Mouse (Mus musculus): ENCODE results near the gene Eif2d. TPM values are rescaled to one million over a fixed set of nuclear protein-coding genes. Genes with fewer than 3 reads are reported as not detected.
A peak's percentile ranks its signal among the peaks of the same experiment; 100 is the strongest.

The Eif2d gene
- polyA plus RNA-seq, 1 experiment, result 32.6 TPM

DNA sequence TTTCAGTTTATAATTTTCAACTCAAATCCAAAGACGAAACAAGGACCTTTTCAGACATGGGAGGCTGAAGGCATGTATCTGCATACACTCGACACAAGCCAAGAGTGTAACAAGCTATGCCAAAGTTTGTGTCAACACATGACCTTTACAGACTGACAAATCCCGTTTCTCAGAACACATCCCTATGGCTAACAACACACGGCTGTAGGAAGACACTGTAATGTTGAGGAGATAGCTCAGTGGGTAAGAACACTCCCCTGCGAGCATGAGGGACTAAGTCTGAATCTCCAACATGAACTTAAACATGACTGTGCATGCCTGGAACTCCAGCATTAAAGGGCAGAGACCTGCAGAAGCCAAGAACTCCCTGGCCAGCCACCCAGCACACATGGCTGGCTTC lies 53.4 kb downstream of the Eif2d start:
- Histone ChIP-seq H3K36me3 (ENCODE audit: control insufficient read depth, insufficient read depth) (no peaks in the 10 kb centered on the region), H3K4me3 (no peak overlapping the region), H3K4me2 (ENCODE audit: low read depth) (no peak overlapping the region), H3K79me2 (ENCODE audit: control insufficient read depth, insufficient read depth) (no peaks in the 10 kb centered on the region), H3ac (ENCODE audit: control insufficient read depth, insufficient read length) (no peak overlapping the region), H3K27me3 (ENCODE audit: control insufficient read depth, insufficient read depth, insufficient read length) (no peaks in the 10 kb centered on the region)
- no peak for TF ChIP-seq TCF12 (IDR thresholded peaks at IDR 0.05; ENCODE audit: insufficient read depth, poor library complexity, severe bottlenecking)
- no peak for TF ChIP-seq REST (IDR thresholded peaks at IDR 0.05; ENCODE audit: insufficient read depth, insufficient read length)
- no peak for TF ChIP-seq MAX (IDR thresholded peaks at IDR 0.05; ENCODE audit: low read depth)
- TF ChIP-seq MYOG (IDR thresholded peaks at IDR 0.05; ENCODE audit: control insufficient read depth in 1 of 3, insufficient read depth in 1 of 3, insufficient read length in 2 of 3, low read depth in 2 of 3), result no peak
- no peak for TF ChIP-seq TCF3 (IDR thresholded peaks at IDR 0.05; ENCODE audit: insufficient read length, low read depth)
- no peak for TF ChIP-seq MYOD1 (IDR thresholded peaks at IDR 0.05; ENCODE audit: control insufficient read depth in 1 of 3, insufficient read length in 2 of 3, low read depth in 2 of 3)
- no peak for TF ChIP-seq POLR2AphosphoS2 (IDR thresholded peaks at IDR 0.05; ENCODE audit: insufficient read length, low read depth)
- no peak for TF ChIP-seq SRF (IDR thresholded peaks at IDR 0.05; ENCODE audit: control insufficient read depth, insufficient read length, low read depth)

DNA sequence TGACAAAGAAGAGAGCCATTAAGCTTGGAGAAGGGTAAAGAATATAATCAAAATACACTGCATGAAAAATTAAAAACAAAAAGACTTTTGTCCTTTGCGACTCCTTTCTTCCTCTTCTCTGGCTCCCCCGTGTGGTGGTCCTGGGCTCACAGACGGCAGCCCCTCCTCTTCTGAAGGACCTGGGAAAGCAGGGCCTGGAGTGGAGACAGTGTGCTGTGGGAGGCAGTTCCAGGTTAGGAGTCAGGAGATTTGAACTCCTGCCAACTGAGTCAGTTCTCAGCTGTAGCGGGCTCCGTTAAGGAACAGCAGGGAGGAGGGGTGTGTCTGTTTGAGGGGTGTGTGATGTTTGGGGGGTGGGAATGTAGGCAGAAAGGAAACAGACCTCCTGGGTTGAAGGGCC lies 54.5 kb downstream of the Eif2d start:
- Histone ChIP-seq H3K79me2 (ENCODE audit: control insufficient read depth, insufficient read depth) (no peaks in the 10 kb centered on the region), H3K36me3 (ENCODE audit: control insufficient read depth, insufficient read depth) (no peaks in the 10 kb centered on the region), H3K4me3 (no peak overlapping the region), H3K4me2 (ENCODE audit: low read depth) (no peak overlapping the region), H3ac (ENCODE audit: control insufficient read depth, insufficient read length) (no peak overlapping the region), H3K27me3 (ENCODE audit: control insufficient read depth, insufficient read depth, insufficient read length) (no peaks in the 10 kb centered on the region)
- no peak for TF ChIP-seq CEBPB (IDR thresholded peaks at IDR 0.05; ENCODE audit: insufficient read depth, poor library complexity, severe bottlenecking)
- TF ChIP-seq MYOG (IDR thresholded peaks at IDR 0.05; ENCODE audit: control insufficient read depth in 1 of 3, insufficient read depth in 1 of 3, insufficient read length in 2 of 3, low read depth in 2 of 3), result no peak
- TF ChIP-seq MAX (IDR thresholded peaks at IDR 0.05; ENCODE audit: low read depth), result no peak
- TF ChIP-seq TCF3 (IDR thresholded peaks at IDR 0.05; ENCODE audit: insufficient read length, low read depth), result no peak
- no peak for TF ChIP-seq MYOD1 (IDR thresholded peaks at IDR 0.05; ENCODE audit: control insufficient read depth in 1 of 3, insufficient read length in 2 of 3, low read depth in 2 of 3)
- TF ChIP-seq USF1 (IDR thresholded peaks at IDR 0.05; ENCODE audit: low read depth), result no peak
- TF ChIP-seq SRF (IDR thresholded peaks at IDR 0.05; ENCODE audit: control insufficient read depth, insufficient read length, low read depth), result no peak
- no peak for TF ChIP-seq REST (IDR thresholded peaks at IDR 0.05; ENCODE audit: insufficient read depth, insufficient read length)
- no peak for TF ChIP-seq TCF12 (IDR thresholded peaks at IDR 0.05; ENCODE audit: insufficient read depth, poor library complexity, severe bottlenecking)
- no peak for TF ChIP-seq POLR2A (IDR thresholded peaks at IDR 0.05; ENCODE audit: insufficient read length, low read depth)

DNA sequence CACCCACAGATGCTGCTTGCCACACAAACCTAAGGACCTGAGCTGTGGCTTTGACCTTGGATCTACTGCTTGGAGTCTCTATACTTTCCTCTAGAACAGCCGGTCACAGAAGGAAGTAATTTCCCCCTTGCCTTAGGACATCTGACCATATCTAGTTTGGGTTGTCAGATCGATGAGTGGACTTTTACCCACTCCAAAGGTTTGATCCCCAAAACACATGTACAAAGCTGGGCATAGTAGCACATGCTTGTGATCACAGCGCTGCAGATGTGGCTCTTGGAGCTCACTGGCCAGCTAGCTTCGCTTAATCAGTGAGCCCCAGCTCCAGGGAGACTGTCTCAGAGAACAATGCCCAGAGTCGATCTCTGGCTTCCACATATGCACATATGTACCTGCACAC lies 55.1 kb downstream of the Eif2d start:
- TF ChIP-seq MAX (IDR thresholded peaks at IDR 0.05; ENCODE audit: low read depth) (no peak), REST (IDR thresholded peaks at IDR 0.05; ENCODE audit: insufficient read depth, insufficient read length) (no peak), TCF12 (IDR thresholded peaks at IDR 0.05; ENCODE audit: insufficient read depth, poor library complexity, severe bottlenecking) (no peak), POLR2AphosphoS2 (IDR thresholded peaks at IDR 0.05; ENCODE audit: insufficient read length, low read depth) (no peak), CEBPB (IDR thresholded peaks at IDR 0.05; ENCODE audit: insufficient read depth, poor library complexity, severe bottlenecking) (no peak), MYOG (IDR thresholded peaks at IDR 0.05; ENCODE audit: control insufficient read depth in 1 of 3, insufficient read depth in 1 of 3, insufficient read length in 2 of 3, low read depth in 2 of 3) (no peak), MYOD1 (IDR thresholded peaks at IDR 0.05; ENCODE audit: control insufficient read depth in 1 of 3, insufficient read length in 2 of 3, low read depth in 2 of 3) (no peak), USF1 (IDR thresholded peaks at IDR 0.05; ENCODE audit: low read depth) (no peak), E2F4 (IDR thresholded peaks at IDR 0.05; ENCODE audit: insufficient read depth) (no peak), TCF3 (IDR thresholded peaks at IDR 0.05; ENCODE audit: insufficient read length, low read depth) (no peak), SRF (IDR thresholded peaks at IDR 0.05; ENCODE audit: control insufficient read depth, insufficient read length, low read depth) (no peak), POLR2A (IDR thresholded peaks at IDR 0.05; ENCODE audit: insufficient read length, low read depth) (no peak)
- Histone ChIP-seq H3K79me2 (ENCODE audit: control insufficient read depth, insufficient read depth) (no peaks in the 10 kb centered on the region), H3K27me3 (ENCODE audit: control insufficient read depth, insufficient read depth, insufficient read length) (no peaks in the 10 kb centered on the region), H3K4me2 (ENCODE audit: low read depth) (no peak overlapping the region), H3ac (ENCODE audit: control insufficient read depth, insufficient read length) (no peak overlapping the region), H3K4me3 (no peak overlapping the region), H3K36me3 (ENCODE audit: control insufficient read depth, insufficient read depth) (no peaks in the 10 kb centered on the region)

DNA sequence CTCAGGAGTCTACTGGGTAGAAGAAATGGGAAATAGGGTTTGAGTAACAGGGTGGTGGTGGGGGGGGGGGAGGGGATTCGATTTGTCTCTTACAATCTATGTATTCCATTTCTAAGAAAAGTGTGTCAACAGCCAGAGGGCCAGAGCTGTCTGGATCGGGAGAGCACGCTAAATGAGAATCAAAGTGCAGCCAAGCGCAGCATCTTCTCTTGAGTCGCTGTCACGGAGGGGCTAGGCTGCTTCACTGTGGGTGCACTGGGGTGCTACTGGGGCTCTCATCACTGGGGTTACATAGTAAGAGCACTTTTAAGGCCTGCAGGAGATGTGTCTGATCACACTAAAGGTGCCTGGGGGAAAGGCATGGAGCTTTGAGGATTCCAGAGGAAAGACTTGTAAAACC lies 55.8 kb downstream of the Eif2d start:
- Histone ChIP-seq H3K36me3 (ENCODE audit: control insufficient read depth, insufficient read depth) (no peaks in the 10 kb centered on the region), H3ac (ENCODE audit: control insufficient read depth, insufficient read length) (no peak overlapping the region), H3K4me2 (ENCODE audit: low read depth) (no peak overlapping the region), H3K4me3 (no peak overlapping the region), H3K79me2 (ENCODE audit: control insufficient read depth, insufficient read depth) (no peaks in the 10 kb centered on the region), H3K27me3 (ENCODE audit: control insufficient read depth, insufficient read depth, insufficient read length) (no peaks in the 10 kb centered on the region)
- TF ChIP-seq POLR2A (IDR thresholded peaks at IDR 0.05; ENCODE audit: insufficient read length, low read depth) (no peak), CEBPB (IDR thresholded peaks at IDR 0.05; ENCODE audit: insufficient read depth, poor library complexity, severe bottlenecking) (no peak), TCF12 (IDR thresholded peaks at IDR 0.05; ENCODE audit: insufficient read depth, poor library complexity, severe bottlenecking) (no peak), E2F4 (IDR thresholded peaks at IDR 0.05; ENCODE audit: insufficient read depth) (no peak), MAX (IDR thresholded peaks at IDR 0.05; ENCODE audit: low read depth) (no peak), MYOD1 (IDR thresholded peaks at IDR 0.05; ENCODE audit: control insufficient read depth in 1 of 3, insufficient read length in 2 of 3, low read depth in 2 of 3) (no peak)

DNA sequence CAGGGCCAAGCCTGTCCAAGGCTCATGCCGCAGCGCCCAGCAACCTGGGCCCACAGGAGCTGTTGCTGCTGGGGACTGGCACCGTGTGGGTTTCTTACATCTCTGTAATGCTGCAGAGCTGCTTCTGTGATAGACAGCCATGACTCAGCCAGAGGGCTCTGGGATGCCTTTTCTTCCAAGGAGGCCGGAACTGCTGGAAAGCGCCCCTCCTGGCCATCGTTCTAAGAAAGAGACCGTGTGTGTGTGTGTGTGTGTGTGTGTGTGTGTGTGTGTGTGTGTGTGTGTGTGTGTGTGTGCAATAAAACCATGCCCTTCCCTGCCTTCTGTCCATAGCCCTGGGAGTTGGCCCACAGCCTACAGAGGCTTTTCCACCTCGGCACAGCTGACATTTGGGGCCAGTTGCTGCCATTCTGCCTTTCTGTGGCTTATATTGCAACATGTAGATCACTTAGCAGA lies 57.0 kb downstream of the Eif2d start:
- no peaks in the 10 kb centered on the region for H3K79me2 ChIP-seq (ENCODE audit: control insufficient read depth, insufficient read depth)
- H3K36me3 ChIP-seq (ENCODE audit: control insufficient read depth, insufficient read depth), result no peaks in the 10 kb centered on the region
- peak; percentile 31; the same call in 1 of the 2 replicates for TF ChIP-seq CEBPB (IDR thresholded peaks at IDR 0.05; ENCODE audit: insufficient read depth, poor library complexity, severe bottlenecking)
- no peak for TF ChIP-seq POLR2A (IDR thresholded peaks at IDR 0.05; ENCODE audit: insufficient read length, low read depth)
- TF ChIP-seq SRF (IDR thresholded peaks at IDR 0.05; ENCODE audit: control insufficient read depth, insufficient read length, low read depth), result no peak
- TF ChIP-seq REST (IDR thresholded peaks at IDR 0.05; ENCODE audit: insufficient read depth, insufficient read length), result no peak
- TF ChIP-seq TCF12 (IDR thresholded peaks at IDR 0.05; ENCODE audit: insufficient read depth, poor library complexity, severe bottlenecking), result no peak
- TF ChIP-seq TCF3 (IDR thresholded peaks at IDR 0.05; ENCODE audit: insufficient read length, low read depth), result no peak
- TF ChIP-seq MAX (IDR thresholded peaks at IDR 0.05; ENCODE audit: low read depth), result no peak
- no peak for TF ChIP-seq POLR2AphosphoS2 (IDR thresholded peaks at IDR 0.05; ENCODE audit: insufficient read length, low read depth)
- TF ChIP-seq E2F4 (IDR thresholded peaks at IDR 0.05; ENCODE audit: insufficient read depth), result no peak
- TF ChIP-seq MYOD1 (IDR thresholded peaks at IDR 0.05; ENCODE audit: control insufficient read depth in 1 of 3, insufficient read length in 2 of 3, low read depth in 2 of 3), result peak; percentile 24 to 62 (median 57)
- peak; percentile 3 to 86 (median 54) for TF ChIP-seq MYOG (IDR thresholded peaks at IDR 0.05; ENCODE audit: control insufficient read depth in 1 of 3, insufficient read depth in 1 of 3, insufficient read length in 2 of 3, low read depth in 2 of 3)
- no peak for TF ChIP-seq USF1 (IDR thresholded peaks at IDR 0.05; ENCODE audit: low read depth)
- no peak overlapping the region for H3ac ChIP-seq (ENCODE audit: control insufficient read depth, insufficient read length)
- no peaks in the 10 kb centered on the region for H3K27me3 ChIP-seq (ENCODE audit: control insufficient read depth, insufficient read depth, insufficient read length)
- no peak overlapping the region for H3K4me2 ChIP-seq (ENCODE audit: low read depth)
- H3K4me3 ChIP-seq, result no peak overlapping the region

Data from myocyte (in vitro differentiated cells).